Mouse (Mus musculus) forebrain, embryonic 16.5 days (tissue): Measurements from ENCODE around the gene Lig3. TPM values are rescaled to one million over a fixed set of nuclear protein-coding genes. Genes with fewer than 3 reads are reported as not detected.
"Not testable (repeated sequence)": the region's sequence is repeated elsewhere in the genome, so short reads cannot be mapped to it uniquely, and the experiment has no call there.

Experiments
- ATAC-seq: fragments of 200-750 bp; cut with Nextera tagmentation; 2 replicates; pipeline ENCODE4 v1.8.0; 2017; ENCODE audit warnings: mild to moderate bottlenecking, moderate library complexity
- H3K27ac ChIP-seq: fragments of 300-500 bp; sonication (generic); 2 replicates; pipeline ENCODE4 v1.5.1; 2014; ENCODE audit warnings: low read length, control low read depth
- H3K27me3 ChIP-seq: fragments of 300-500 bp; sonication (generic); replicated peaks from 2 replicates; pipeline ENCODE4 v1.6.1; 2014; ENCODE audit warnings: low read length; ENCODE audit not compliant: control insufficient read depth, insufficient read depth
- H3K36me3 ChIP-seq: fragments of 300-500 bp; sonication (generic); 2 replicates; pipeline ENCODE4 v1.6.1; 2014; ENCODE audit not compliant: control insufficient read depth, insufficient read depth
- H3K4me1 ChIP-seq: fragments of 300-500 bp; sonication (generic); replicated peaks from 2 replicates; pipeline ENCODE4 v1.6.1; 2014; ENCODE audit warnings: low read length; ENCODE audit not compliant: control insufficient read depth, insufficient read depth
- H3K4me2 ChIP-seq: fragments of 300-500 bp; sonication (generic); 2 replicates; pipeline ENCODE4 v1.6.1; 2014; ENCODE audit warnings: mild to moderate bottlenecking, low read length, control low read depth
- H3K4me3 ChIP-seq: fragments of 300-500 bp; sonication (generic); replicated peaks from 2 replicates; pipeline ENCODE4 v1.5.1; 2014; ENCODE audit warnings: mild to moderate bottlenecking, low read length, control low read depth
- H3K9ac ChIP-seq: fragments of 300-500 bp; sonication (generic); replicated peaks from 2 replicates; pipeline ENCODE4 v1.6.1; 2014; ENCODE audit warnings: low read depth, low read length, control low read depth
- H3K9me3 ChIP-seq: fragments of 300-500 bp; sonication (generic); 2 replicates; pipeline ENCODE4 v1.6.1; 2016; ENCODE audit warnings: low read length; ENCODE audit not compliant: control insufficient read depth
- WGBS: fragments of 180-500 bp; shearing (Covaris S2); extraction: QIAGEN DNeasy Blood & Tissue Kit; methylation state at CpG from one replicate; pipeline ENCODE4 v1.1.7; 2014; 5-methylcytosine and 5-hydroxymethylcytosine counted together
- polyA plus RNA-seq: library from polyadenylated mRNA; unstranded; fragments of >200 nt; fragmentation: Nextera tagmentation; extraction: Ambion mirVana; gene quantifications from 2 replicates; pipeline ENCODE4 v1.2.1, GENCODE M21; 2015

Lig3 gene
- polyA plus RNA-seq, 1 experiment from 2014 or later, result 33.4 TPM

DNA sequence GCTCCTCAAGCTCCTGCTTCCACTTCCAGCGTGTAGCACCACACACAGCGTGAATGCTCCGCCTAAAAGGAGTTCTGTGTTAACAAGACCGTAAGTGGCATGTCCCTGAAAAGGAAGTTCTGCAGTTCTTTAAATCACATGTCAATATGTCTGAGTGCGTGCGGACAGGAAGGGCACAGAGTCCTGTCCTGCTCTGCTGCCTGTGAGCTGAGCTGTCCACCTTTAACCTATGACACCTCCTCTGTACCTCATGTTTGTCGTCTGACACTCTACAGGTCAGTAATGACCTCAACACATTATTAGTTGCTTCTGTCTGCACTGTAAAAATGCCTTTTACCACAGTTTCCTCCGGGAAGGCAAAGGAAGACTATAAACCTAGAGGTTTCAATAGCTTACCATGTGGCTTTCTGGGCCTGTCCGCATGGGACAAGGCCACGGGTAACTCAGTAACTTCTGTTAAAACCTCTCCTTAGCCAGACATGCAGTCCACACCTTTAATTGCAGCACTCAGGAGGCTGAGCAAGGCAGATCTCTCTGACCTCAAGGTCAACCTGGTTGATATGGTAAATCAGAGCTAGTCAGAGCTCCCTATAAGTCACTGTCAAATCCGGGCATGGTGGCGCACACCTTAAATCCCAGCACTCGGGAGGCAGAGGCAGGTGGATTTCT is 40.0 kb downstream of the Lig3 start:
- ATAC-seq, result no peak
- no peaks in the 10 kb centered on the region for H3K27me3 ChIP-seq
- 92% methylated on average over 13 of the region's 13 CpGs for WGBS
- H3K4me2 ChIP-seq, result no peak overlapping the region
- H3K9ac ChIP-seq, result no peak overlapping the region
- no peak overlapping the region for H3K27ac ChIP-seq
- H3K9me3 ChIP-seq, result no peaks in the 10 kb centered on the region
- H3K36me3 ChIP-seq, result no peaks in the 10 kb centered on the region
- no peak overlapping the region for H3K4me3 ChIP-seq
- H3K4me1 ChIP-seq, result peaks cover 3% of the 10 kb centered on the region; the same call in 1 of the 2 replicates

GRCm38 (mm10) chr11:82826818-82827217 is 45.9 kb downstream of the Lig3 start:
- H3K36me3 ChIP-seq, result no peaks in the 10 kb centered on the region
- no peaks in the 10 kb centered on the region for H3K27me3 ChIP-seq
- peaks cover 12% of the 10 kb centered on the region for H3K4me1 ChIP-seq
- H3K27ac ChIP-seq, result no peak overlapping the region
- H3K4me2 ChIP-seq, result no peak overlapping the region
- no peak overlapping the region for H3K4me3 ChIP-seq
- H3K9ac ChIP-seq, result no peak overlapping the region
- no peak for ATAC-seq
- H3K9me3 ChIP-seq, result no peaks in the 10 kb centered on the region

GRCm38 (mm10) chr11:82831008-82831893 is 50.3 kb downstream of the Lig3 start:
- Histone ChIP-seq H3K4me2 (peak overlapping the region; percentile 28), H3K27ac (no peak overlapping the region), H3K27me3 (no peaks in the 10 kb centered on the region), H3K9me3 (no peaks in the 10 kb centered on the region), H3K4me1 (peaks cover 12% of the 10 kb centered on the region), H3K4me3 (no peak overlapping the region), H3K36me3 (no peaks in the 10 kb centered on the region), H3K9ac (no peak overlapping the region)
- 8% methylated on average over 10 of the region's 10 CpGs for WGBS
- 0 out of 2 replicates have a peak, but pooled peaks have one; percentile 45 for ATAC-seq

- 84% methylated on average over 10 of the region's 10 CpGs for WGBS
- H3K9ac ChIP-seq, H3K9me3 ChIP-seq, H3K27ac ChIP-seq, ATAC-seq, H3K27me3 ChIP-seq, H3K4me3 ChIP-seq, H3K36me3 ChIP-seq, H3K4me2 ChIP-seq: not testable (repeated sequence)
- H3K4me1 ChIP-seq, result peaks cover 15% of the 10 kb centered on the region
Observed at GRCm38 (mm10) chr11:82832402-82832801, 51.5 kb downstream of the Lig3 start.

- Histone ChIP-seq H3K27me3 (no peaks in the 10 kb centered on the region), H3K27ac (no peak overlapping the region), H3K36me3 (no peaks in the 10 kb centered on the region), H3K4me3 (no peak overlapping the region), H3K9me3 (no peaks in the 10 kb centered on the region), H3K4me1 (peaks cover 27% of the 10 kb centered on the region), H3K4me2 (no peak overlapping the region), H3K9ac (no peak overlapping the region)
- WGBS, result 94% methylated on average over 8 of the region's 8 CpGs
- ATAC-seq, result no peak
Observed at GRCm38 (mm10) chr11:82833929-82834328, 53.0 kb downstream of the Lig3 start.

GRCm38 (mm10) chr11:82834359-82834758 is 53.5 kb downstream of the Lig3 start:
- H3K36me3 ChIP-seq, H3K4me3 ChIP-seq, H3K9me3 ChIP-seq, H3K4me2 ChIP-seq, H3K9ac ChIP-seq, H3K27ac ChIP-seq, H3K27me3 ChIP-seq, ATAC-seq: not testable (repeated sequence)
- WGBS, result 92% methylated on average over 7 of the region's 7 CpGs
- peaks cover 27% of the 10 kb centered on the region for H3K4me1 ChIP-seq

DNA sequence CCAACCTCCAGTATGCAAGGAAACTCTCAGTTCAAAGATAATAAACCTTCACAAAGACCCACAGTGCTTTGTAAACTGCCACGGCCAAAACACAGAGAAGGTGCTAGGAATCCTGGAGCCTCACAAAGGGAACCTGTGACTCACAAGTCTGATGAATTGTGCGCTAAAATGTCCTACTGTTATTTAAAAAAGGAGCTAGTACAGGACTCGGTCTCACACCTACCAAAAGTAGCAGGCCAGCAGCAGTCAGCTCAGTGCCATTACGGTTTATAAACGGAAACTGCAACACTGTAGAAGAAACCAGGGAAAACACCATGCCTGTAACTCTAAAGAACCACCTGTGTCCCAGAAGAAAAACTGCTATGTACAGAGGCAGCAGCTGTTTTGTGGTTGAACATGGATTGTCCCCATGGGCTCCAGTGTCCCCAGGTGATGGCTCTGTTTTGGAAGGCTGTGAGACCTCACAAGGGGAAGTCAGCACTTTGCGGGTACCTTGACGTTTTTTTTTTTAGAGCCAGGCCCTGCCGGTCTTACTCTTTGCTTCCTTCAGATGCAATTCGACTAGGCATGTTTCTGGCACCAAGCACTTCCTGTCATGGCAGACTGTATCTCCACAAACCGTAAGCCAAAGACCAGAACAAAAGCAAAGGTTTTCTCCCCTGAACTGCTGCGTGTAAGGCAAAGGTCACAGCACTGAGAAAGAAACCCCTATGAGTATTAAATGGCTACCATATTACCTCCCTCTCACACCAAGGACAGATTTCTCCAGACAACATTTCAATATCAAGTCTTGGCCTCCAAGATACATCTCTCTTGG is 54.9 kb downstream of the Lig3 start:
- ATAC-seq, result no peak
- Histone ChIP-seq H3K27ac (no peak overlapping the region), H3K4me1 (peaks cover 27% of the 10 kb centered on the region), H3K9me3 (no peaks in the 10 kb centered on the region), H3K9ac (no peak overlapping the region), H3K4me3 (no peak overlapping the region), H3K36me3 (no peaks in the 10 kb centered on the region), H3K27me3 (no peaks in the 10 kb centered on the region), H3K4me2 (no peak overlapping the region)
- 57% methylated on average over 11 of the region's 11 CpGs for WGBS

DNA sequence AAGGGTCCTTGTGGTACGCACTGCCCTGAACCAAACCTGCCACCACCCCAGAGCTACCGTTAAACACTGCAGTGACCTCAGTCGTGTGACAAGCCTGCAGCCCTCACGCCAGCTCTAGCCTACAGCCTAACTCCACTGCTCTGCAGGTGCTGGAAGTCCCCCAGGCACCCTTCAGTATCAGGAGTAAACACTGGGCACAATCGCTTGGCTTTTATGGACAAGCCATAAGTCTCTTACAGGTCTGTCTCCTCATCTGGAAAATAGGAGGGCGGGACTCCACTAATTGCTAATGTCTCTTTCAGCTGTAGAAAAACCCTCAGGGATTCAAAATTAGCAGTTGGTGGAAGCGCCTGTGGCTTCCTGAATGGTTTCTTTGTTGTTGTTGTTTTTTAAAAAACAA is 56.3 kb downstream of the Lig3 start:
- Histone ChIP-seq H3K4me2 (no peak overlapping the region), H3K9ac (no peak overlapping the region), H3K9me3 (no peaks in the 10 kb centered on the region), H3K27me3 (no peaks in the 10 kb centered on the region), H3K36me3 (no peaks in the 10 kb centered on the region), H3K27ac (no peak overlapping the region), H3K4me3 (no peak overlapping the region), H3K4me1 (peaks cover 15% of the 10 kb centered on the region)
- WGBS, result 27% methylated on average over 7 of the region's 7 CpGs
- no peak for ATAC-seq

DNA sequence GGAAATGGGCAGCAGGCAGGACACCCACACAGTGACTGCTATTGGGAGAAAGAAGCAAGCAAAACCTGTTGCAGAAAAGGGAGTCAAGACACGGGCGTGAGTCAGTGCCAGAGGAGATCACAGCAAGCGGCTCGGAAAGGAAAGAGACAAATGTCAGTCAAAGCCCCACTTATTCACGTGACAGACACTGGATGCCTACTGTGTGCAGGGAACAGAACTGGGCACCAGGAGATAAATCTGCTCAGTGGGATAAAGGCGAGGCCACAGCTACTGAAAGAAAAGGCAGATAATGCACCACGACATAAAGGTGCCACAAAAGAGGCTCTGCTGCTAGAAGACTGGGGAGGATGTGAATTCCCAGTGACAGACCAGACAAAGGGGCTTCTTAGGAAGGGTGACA is 56.9 kb downstream of the Lig3 start:
- H3K4me3 ChIP-seq, result no peak overlapping the region
- no peaks in the 10 kb centered on the region for H3K9me3 ChIP-seq
- H3K27me3 ChIP-seq, result no peaks in the 10 kb centered on the region
- H3K36me3 ChIP-seq, result no peaks in the 10 kb centered on the region
- no peak overlapping the region; the same call in 1 of the 2 replicates for H3K27ac ChIP-seq
- WGBS, result 9% methylated on average over 7 of the region's 7 CpGs
- no peak for ATAC-seq
- no peak overlapping the region for H3K9ac ChIP-seq
- H3K4me2 ChIP-seq, result no peak overlapping the region
- H3K4me1 ChIP-seq, result peaks cover 15% of the 10 kb centered on the region
